Mouse (Mus musculus) forebrain, embryonic 15.5 days (tissue): ENCODE data around the gene Akt1. TPM values are rescaled to one million over a fixed set of nuclear protein-coding genes. Genes with fewer than 3 reads are reported as not detected.
A peak's percentile ranks its signal among the peaks of the same experiment; 100 is the strongest.

Experiments used
- ATAC-seq: fragments of 200-750 bp; cut with Nextera tagmentation; replicated peaks from 2 replicates; pipeline ENCODE4 v1.8.0; 2017; ENCODE audit warnings: mild to moderate bottlenecking, moderate TSS enrichment, moderate library complexity
- H3K27ac ChIP-seq: fragments of 300-500 bp; sonication (generic); replicated peaks from 2 replicates; pipeline ENCODE4 v1.5.1; 2015; ENCODE audit warnings: mild to moderate bottlenecking, inconsistent platforms
- H3K27me3 ChIP-seq: fragments of 300-500 bp; sonication (generic); 2 replicates; pipeline ENCODE4 v1.6.1; 2015; ENCODE audit warnings: inconsistent platforms
- H3K36me3 ChIP-seq: fragments of 300-500 bp; sonication (generic); 2 replicates; pipeline ENCODE4 v1.6.1; 2015; ENCODE audit warnings: mild to moderate bottlenecking, inconsistent platforms
- H3K4me1 ChIP-seq: fragments of 300-500 bp; sonication (generic); 2 replicates; pipeline ENCODE4 v1.6.1; 2015; ENCODE audit warnings: inconsistent platforms
- H3K4me2 ChIP-seq: fragments of 300-500 bp; sonication (generic); replicated peaks from 2 replicates; pipeline ENCODE4 v1.6.1; 2015; ENCODE audit warnings: mild to moderate bottlenecking, inconsistent platforms
- H3K4me3 ChIP-seq: fragments of 300-500 bp; sonication (generic); 2 replicates; pipeline ENCODE4 v1.5.1; 2015; ENCODE audit warnings: mild to moderate bottlenecking, inconsistent platforms
- H3K9ac ChIP-seq: fragments of 300-500 bp; sonication (generic); replicated peaks from 2 replicates; pipeline ENCODE4 v1.6.1; 2015; ENCODE audit warnings: mild to moderate bottlenecking, inconsistent platforms
- H3K9me3 ChIP-seq: fragments of 300-500 bp; sonication (generic); 2 replicates; pipeline ENCODE4 v1.6.1; 2016; ENCODE audit warnings: inconsistent platforms
- WGBS: fragments of 180-500 bp; shearing (Covaris S2); methylation state at CpG from one replicate; pipeline ENCODE4 v1.1.7; 2015; ENCODE audit warnings: mixed read lengths; 5-methylcytosine and 5-hydroxymethylcytosine counted together
- polyA plus RNA-seq: library from polyadenylated mRNA; unstranded; fragments of >200 nt; fragmentation: Nextera tagmentation; extraction: Ambion mirVana; gene quantifications from 2 replicates; pipeline ENCODE4 v1.2.1, GENCODE M21; 2015

The Akt1 gene
- polyA plus RNA-seq, 1 experiment from 2014 or later = 79.1 TPM

- Histone ChIP-seq H3K27ac (no peak within 1 kb of the TSS), H3K4me2 (peak within 1 kb of the TSS; percentile 83), H3K9ac (peak within 1 kb of the TSS; percentile 44), H3K27me3 (peaks cover 32% of the 10 kb centered on the region), H3K4me3 (peak within 1 kb of the TSS; percentile 47), H3K9me3 (no peaks in the 10 kb centered on the region), H3K36me3 (no peaks in the 10 kb centered on the region), H3K4me1 (peaks cover 30% of the 10 kb centered on the region)
- under 1% methylated on average over 56 of the region's 60 CpGs for WGBS
- no peak for ATAC-seq
Measured at GRCm38 (mm10) chr12:112678555-112679026, 3.9 kb upstream of the Akt1 start, which contains the start of gene Zbtb42. Gene Zbtb42 (plus strand): TSS chr12:112678828.

GRCm38 (mm10) chr12:112677943-112678554, 3.4 kb upstream of the Akt1 start:
- peak overlapping the region; percentile 83 for H3K4me2 ChIP-seq
- no peak for ATAC-seq
- peaks cover 33% of the 10 kb centered on the region for H3K4me1 ChIP-seq
- no peaks in the 10 kb centered on the region for H3K36me3 ChIP-seq
- peaks cover 32% of the 10 kb centered on the region for H3K27me3 ChIP-seq
- peak overlapping the region; percentile 44 for H3K9ac ChIP-seq
- H3K27ac ChIP-seq = no peak overlapping the region
- 17% methylated on average over 19 of the region's 19 CpGs for WGBS
- peak overlapping the region; percentile 47 for H3K4me3 ChIP-seq
- no peaks in the 10 kb centered on the region for H3K9me3 ChIP-seq

DNA sequence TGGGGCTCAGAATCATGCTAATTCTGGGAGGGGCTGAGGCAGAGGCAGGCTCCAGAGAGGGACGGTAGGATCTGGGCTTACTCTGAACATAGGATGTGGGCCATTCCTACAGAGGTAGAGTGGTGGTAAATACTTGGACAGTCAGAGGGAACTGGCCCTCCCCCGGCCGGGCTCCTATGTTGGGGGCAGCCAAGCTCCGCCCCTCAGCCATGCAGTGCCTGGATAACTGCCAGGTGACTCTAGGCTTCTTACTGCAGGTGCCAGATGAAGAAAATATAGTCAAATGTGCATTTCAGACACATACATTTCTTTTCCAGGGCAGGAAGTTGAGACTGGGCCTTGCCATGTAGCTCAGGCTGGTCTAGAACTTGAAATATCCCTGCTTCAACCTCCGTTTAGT, 2.4 kb upstream of the Akt1 start:
- no peak overlapping the region for H3K9ac ChIP-seq
- no peak overlapping the region for H3K4me3 ChIP-seq
- no peak for ATAC-seq
- H3K9me3 ChIP-seq = no peaks in the 10 kb centered on the region
- peaks cover 32% of the 10 kb centered on the region for H3K27me3 ChIP-seq
- no peak overlapping the region for H3K27ac ChIP-seq
- H3K4me2 ChIP-seq = no peak overlapping the region
- H3K36me3 ChIP-seq = no peaks in the 10 kb centered on the region
- WGBS = 50% methylated on average over 5 of the region's 5 CpGs
- peaks cover 43% of the 10 kb centered on the region for H3K4me1 ChIP-seq

DNA sequence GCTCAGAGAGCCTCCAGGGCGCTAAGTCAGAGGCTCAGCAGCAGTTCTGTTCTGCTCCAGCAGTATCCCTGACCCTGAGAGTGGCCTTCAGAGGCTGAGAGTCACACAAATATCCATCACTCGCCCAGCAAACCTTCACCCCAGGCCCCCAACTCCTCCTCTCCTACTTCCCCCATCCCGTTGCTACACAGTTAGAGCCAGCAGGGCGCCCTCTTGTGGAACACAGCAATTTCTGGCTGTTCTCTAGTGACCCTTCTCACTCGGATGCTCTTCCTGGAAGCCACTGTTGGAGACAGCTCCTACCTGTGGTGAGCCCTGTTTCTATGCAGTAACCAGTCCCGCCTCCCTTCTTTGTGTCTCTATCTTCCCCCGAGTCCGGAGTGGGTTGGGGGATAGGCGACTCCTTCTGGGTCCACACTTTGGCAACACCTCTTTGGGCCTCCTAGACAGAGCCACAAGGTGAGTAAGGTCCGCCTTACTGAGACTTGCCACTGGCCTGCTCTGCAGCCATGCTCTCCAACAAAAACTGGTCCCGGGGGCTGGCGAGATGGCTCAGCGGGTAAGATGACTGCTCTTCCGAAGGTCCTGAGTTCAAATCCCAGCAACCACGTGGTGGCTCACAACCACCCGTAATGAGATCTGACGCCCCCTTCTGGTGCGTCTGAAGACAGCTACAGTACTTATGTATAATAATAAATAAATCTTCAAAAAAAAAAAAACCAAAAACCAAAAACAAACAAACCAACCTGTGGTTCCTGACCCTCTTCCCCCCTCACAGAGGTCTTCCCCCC, 756 bp upstream of the Akt1 start:
- H3K9ac ChIP-seq = 0 out of 2 replicates have a peak overlapping the region, but pooled peaks have one; percentile 14
- H3K4me1 ChIP-seq = peaks cover 59% of the 10 kb centered on the region
- H3K27ac ChIP-seq = peak overlapping the region; percentile 91
- H3K4me2 ChIP-seq = peak overlapping the region; percentile 87
- no peaks in the 10 kb centered on the region for H3K9me3 ChIP-seq
- 18% methylated on average over 18 of the region's 18 CpGs for WGBS
- ATAC-seq = peak; percentile 36
- peaks cover 7% of the 10 kb centered on the region; the same call in 1 of the 2 replicates for H3K36me3 ChIP-seq
- peak overlapping the region; percentile 94 for H3K4me3 ChIP-seq
- H3K27me3 ChIP-seq = peaks cover 23% of the 10 kb centered on the region

- Histone ChIP-seq H3K27me3 (peaks cover 10% of the 10 kb centered on the region; the same call in 1 of the 2 replicates), H3K4me2 (peak overlapping the region; percentile 87), H3K36me3 (peaks cover 16% of the 10 kb centered on the region; the same call in 1 of the 2 replicates), H3K27ac (peak overlapping the region; percentile 91), H3K9ac (peak overlapping the region; percentile 98), H3K4me3 (peak overlapping the region; percentile 94), H3K4me1 (peaks cover 46% of the 10 kb centered on the region), H3K9me3 (no peaks in the 10 kb centered on the region)
- ATAC-seq = peak; percentile 24
- WGBS = 1% methylated on average over 65 of the region's 68 CpGs
Measured at GRCm38 (mm10) chr12:112673576-112674091, 1.1 kb downstream of the Akt1 start.

- Histone ChIP-seq H3K36me3 (peaks cover 23% of the 10 kb centered on the region; the same call in 1 of the 2 replicates), H3K9ac (peak overlapping the region; percentile 98), H3K4me3 (peak overlapping the region; percentile 94), H3K27me3 (peaks cover 4% of the 10 kb centered on the region; the same call in 1 of the 2 replicates), H3K9me3 (no peaks in the 10 kb centered on the region), H3K27ac (peak overlapping the region; percentile 91), H3K4me2 (peak overlapping the region; percentile 87), H3K4me1 (peaks cover 42% of the 10 kb centered on the region)
- WGBS = 5% methylated on average over 21 of the region's 21 CpGs
- ATAC-seq = 0 out of 2 replicates have a peak, but pooled peaks have one; percentile 7
Measured at GRCm38 (mm10) chr12:112672744-112673575, 1.7 kb downstream of the Akt1 start.

- Histone ChIP-seq H3K27ac (no peak overlapping the region), H3K4me2 (peak overlapping the region; percentile 87), H3K4me3 (no peak overlapping the region), H3K9ac (no peak overlapping the region), H3K4me1 (peaks cover 50% of the 10 kb centered on the region), H3K27me3 (no peaks in the 10 kb centered on the region), H3K36me3 (peaks cover 29% of the 10 kb centered on the region; the same call in 1 of the 2 replicates), H3K9me3 (no peaks in the 10 kb centered on the region)
- 73% methylated on average over 7 of the region's 7 CpGs for WGBS
- ATAC-seq = no peak
Measured at GRCm38 (mm10) chr12:112671891-112672290, 2.8 kb downstream of the Akt1 start.

- H3K4me1 ChIP-seq = peaks cover 59% of the 10 kb centered on the region
- WGBS = 56% methylated on average over 9 of the region's 9 CpGs
- ATAC-seq = no peak
- no peak overlapping the region for H3K9ac ChIP-seq
- H3K27ac ChIP-seq = no peak overlapping the region
- H3K4me3 ChIP-seq = no peak overlapping the region
- H3K27me3 ChIP-seq = no peaks in the 10 kb centered on the region
- no peaks in the 10 kb centered on the region for H3K9me3 ChIP-seq
- H3K4me2 ChIP-seq = no peak overlapping the region
- peaks cover 29% of the 10 kb centered on the region; the same call in 1 of the 2 replicates for H3K36me3 ChIP-seq
Measured at GRCm38 (mm10) chr12:112670718-112671393, 3.8 kb downstream of the Akt1 start.

GRCm38 (mm10) chr12:112667619-112668297, 6.9 kb downstream of the Akt1 start:
- Histone ChIP-seq H3K27me3 (no peaks in the 10 kb centered on the region), H3K4me2 (no peak overlapping the region), H3K9ac (no peak overlapping the region), H3K4me1 (peaks cover 70% of the 10 kb centered on the region), H3K27ac (no peak overlapping the region; the same call in 1 of the 2 replicates), H3K9me3 (no peaks in the 10 kb centered on the region), H3K4me3 (no peak overlapping the region), H3K36me3 (peaks cover 29% of the 10 kb centered on the region; the same call in 1 of the 2 replicates)
- WGBS = 82% methylated on average over 10 of the region's 10 CpGs
- ATAC-seq = no peak

- H3K4me1 ChIP-seq = peaks cover 70% of the 10 kb centered on the region
- no peaks in the 10 kb centered on the region for H3K9me3 ChIP-seq
- no peak overlapping the region for H3K9ac ChIP-seq
- peak overlapping the region; percentile 23 for H3K4me2 ChIP-seq
- H3K27me3 ChIP-seq = no peaks in the 10 kb centered on the region
- WGBS = 87% methylated on average over 9 of the region's 9 CpGs
- ATAC-seq = no peak
- H3K4me3 ChIP-seq = no peak overlapping the region
- H3K36me3 ChIP-seq = peaks cover 37% of the 10 kb centered on the region; the same call in 1 of the 2 replicates
- H3K27ac ChIP-seq = peak overlapping the region; percentile 82
Measured at GRCm38 (mm10) chr12:112665881-112666544, 8.7 kb downstream of the Akt1 start.
